ENCODE assay signal across 27 mouse cellular contexts in genomic region chr13:71273067-71273466, GRCm38 (mm10).
DNase-seq lines count a peak whose midpoint lies in the region; ATAC-seq lines count a peak whose summit lies in the region.
"Had no signal": no experiment of that assay in that cellular context is flagged by ENCODE, and none has a peak within 500 bp of the region (broad histone marks: within the 10 kb centered on the region; RNA-seq: fewer than 3 reads in every experiment).

No protein-coding gene starts in this region.

- H3K9me3 ChIP-seq in kidney, embryonic 15.5 days (replicated peaks): no peaks in the 10 kb centered on the region
- no peaks in the 10 kb centered on the region for H3K9me3 ChIP-seq in kidney, embryonic 14.5 days (ENCODE audit: control insufficient read depth, low read length)
- H3K9me3 ChIP-seq: embryonic facial prominence, embryonic 10.5 days; embryonic facial prominence, embryonic 13.5 days; forebrain, embryonic 10.5 days; forebrain, embryonic 13.5 days; heart, embryonic 10.5 days; heart, embryonic 13.5 days had no signal

- ATAC-seq in kidney, embryonic 15.5 days (replicated peaks; ENCODE audit: low FRiP score): no peak
- no peak for ATAC-seq in kidney, embryonic 14.5 days (ENCODE audit: low FRiP score, low TSS enrichment)
- ATAC-seq in inflammation-experienced regulatory T-cells, adult 6 months: no peak
- ATAC-seq: CD4-positive, CD25-positive, alpha-beta regulatory T cell, adult 4 months; forebrain, embryonic 13.5 days; forebrain, embryonic 16.5 days; hindbrain, postnatal 0 days had no signal

- no peak overlapping the region for H3K4me3 ChIP-seq in kidney, embryonic 15.5 days (replicated peaks)
- no peak overlapping the region for H3K4me3 ChIP-seq in kidney, embryonic 14.5 days (ENCODE audit: low read length)
- H3K4me3 ChIP-seq: embryonic facial prominence, embryonic 10.5 days; embryonic facial prominence, embryonic 13.5 days; erythroblast, embryonic 14.5 days; forebrain, embryonic 10.5 days; forebrain, embryonic 13.5 days; heart, embryonic 10.5 days; heart, embryonic 13.5 days had no signal

- WGBS in kidney, embryonic 15.5 days: 68% methylated on average over 1 of the region's 1 CpGs
- 54% methylated on average over 1 of the region's 1 CpGs for WGBS in kidney, embryonic 14.5 days

- H3K27me3 ChIP-seq in kidney, embryonic 15.5 days: peaks cover 35% of the 10 kb centered on the region
- H3K27me3 ChIP-seq in kidney, embryonic 14.5 days (ENCODE audit: control insufficient read depth, insufficient read depth, low read length): peaks cover 11% of the 10 kb centered on the region
- H3K27me3 ChIP-seq: embryonic facial prominence, embryonic 13.5 days; forebrain, embryonic 13.5 days; heart, embryonic 13.5 days had no signal

- H3K27ac ChIP-seq in kidney, embryonic 15.5 days: peak overlapping the region; percentile 70
- H3K27ac ChIP-seq in kidney, embryonic 14.5 days (ENCODE audit: low read depth, low read length): no peak overlapping the region; the same call in 1 of the 2 replicates
- H3K27ac ChIP-seq: embryonic facial prominence, embryonic 10.5 days; embryonic facial prominence, embryonic 13.5 days; forebrain, embryonic 10.5 days; forebrain, embryonic 13.5 days; heart, embryonic 10.5 days; heart, embryonic 13.5 days; hindbrain, embryonic 14.5 days; hindbrain, postnatal 0 days had no signal

- no peaks in the 10 kb centered on the region for H3K36me3 ChIP-seq in kidney, embryonic 15.5 days
- H3K36me3 ChIP-seq in kidney, embryonic 14.5 days (ENCODE audit: control insufficient read depth, insufficient read depth, low read length): no peaks in the 10 kb centered on the region
- H3K36me3 ChIP-seq: embryonic facial prominence, embryonic 10.5 days; embryonic facial prominence, embryonic 13.5 days; forebrain, embryonic 10.5 days; heart, embryonic 10.5 days; heart, embryonic 13.5 days had no signal

- no peak overlapping the region for H3K9ac ChIP-seq in kidney, embryonic 15.5 days
- H3K9ac ChIP-seq in kidney, embryonic 14.5 days (ENCODE audit: low read depth, low read length): no peak overlapping the region
- H3K9ac ChIP-seq: embryonic facial prominence, embryonic 13.5 days; forebrain, embryonic 13.5 days; heart, embryonic 13.5 days; hindbrain, embryonic 14.5 days had no signal

- no peak overlapping the region for H3K4me2 ChIP-seq in kidney, embryonic 15.5 days
- no peak overlapping the region for H3K4me2 ChIP-seq in kidney, embryonic 14.5 days (replicated peaks; ENCODE audit: low read depth, low read length)
- H3K4me2 ChIP-seq: embryonic facial prominence, embryonic 13.5 days; forebrain, embryonic 13.5 days; heart, embryonic 13.5 days; hindbrain, embryonic 14.5 days had no signal

- DNase-seq in fat pad, adult 2 months (ENCODE audit: extremely low read depth, low read depth, low spot score): peak; percentile 82
- peak; percentile 74 for DNase-seq in gonadal fat pad, adult 2 months (ENCODE audit: low read depth)
- no peak for DNase-seq in right cerebral cortex, postnatal 10 days (ENCODE audit: low spot score in 2 of 2)
- DNase-seq: cerebellum, adult 11 months; cerebellum, adult 8-10 months; cerebellum, postnatal 10 days; cerebellum, postnatal 36 days; embryo, embryonic 11 days; gastrocnemius, postnatal 10 days; gastrocnemius, postnatal 36 days; heart, adult 18-20 months; heart, postnatal 14 days; heart, postnatal 4 days had no signal

- peaks cover 18% of the 10 kb centered on the region for H3K4me1 ChIP-seq in kidney, embryonic 15.5 days
- no peaks in the 10 kb centered on the region for H3K4me1 ChIP-seq in kidney, embryonic 14.5 days (ENCODE audit: control insufficient read depth, insufficient read depth, low read length)
- H3K4me1 ChIP-seq: embryonic facial prominence, embryonic 10.5 days; forebrain, embryonic 10.5 days; forebrain, embryonic 13.5 days; heart, embryonic 10.5 days; heart, embryonic 13.5 days had no signal

Comparison
In these comparisons a context has a peak if more than half of its experiments do, and no peak if none do; other contexts are left out.
1. DNase-seq: peak in fat pad, adult 2 months (single experiment) and gonadal fat pad, adult 2 months (single experiment); none in right cerebral cortex, postnatal 10 days (0 of 2).